Mouse (Mus musculus) small intestine, adult 2 months (tissue): Measurements from ENCODE around the gene Gmppb.

Experiments
- CTCF ChIP-seq: fragments of 200-500 bp; IDR thresholded peaks from 2 replicates; pipeline ENCODE4 v1.5.1; 2012; ENCODE audit warnings: low read depth, mild to moderate bottlenecking, control low read depth, inconsistent platforms, low read length, moderate library complexity, mixed read lengths; ENCODE audit not compliant: insufficient replicate concordance, insufficient read length; ENCODE audit errors: extremely low read depth
- POLR2A ChIP-seq: fragments of 200-500 bp; IDR thresholded peaks from 2 replicates; pipeline ENCODE4 v1.6.1; 2012; ENCODE audit warnings: low read depth, mild to moderate bottlenecking, control low read depth, inconsistent platforms, low read length, moderate library complexity

GRCm38 (mm10) chr9:108055661-108056237 is 6.7 kb downstream of the Gmppb start:
- no peak for TF ChIP-seq POLR2A
- TF ChIP-seq CTCF: no peak
